Mouse (Mus musculus) G1E (cell line): ENCODE results near the gene Syt8. TPM values are rescaled to one million over a fixed set of nuclear protein-coding genes. Genes with fewer than 3 reads are reported as not detected.

Experiments used
- ATAC-seq: 2 replicates; pipeline ENCODE4 v1.8.0; 2016; ENCODE audit warnings: mild to moderate bottlenecking; ENCODE audit not compliant: insufficient number of reproducible peaks, poor library complexity, low FRiP score, severe bottlenecking; ENCODE audit errors: extremely low read depth
- DNase-seq: peaks from one replicate; pipeline ENCODE4 v3.0.0; 2012; ENCODE audit warnings: low spot score
- H3K27me3 ChIP-seq: 2 replicates; pipeline ENCODE4 v1.6.1; 2012; ENCODE audit warnings: mild to moderate bottlenecking, low read length, inconsistent platforms; ENCODE audit not compliant: insufficient read depth
- H3K36me3 ChIP-seq: replicated peaks from 2 replicates; pipeline ENCODE3; 2012; ENCODE audit warnings: mild to moderate bottlenecking, inconsistent platforms
- H3K4me1 ChIP-seq: 2 replicates; pipeline ENCODE4 v1.6.1; 2012; ENCODE audit warnings: low read depth, low read length, inconsistent platforms, mixed read lengths; ENCODE audit not compliant: insufficient read depth
- H3K4me3 ChIP-seq: 2 replicates; pipeline ENCODE4 v1.5.1; 2012; ENCODE audit warnings: low read depth, mild to moderate bottlenecking, inconsistent platforms, low read length, moderate library complexity, mixed read lengths
- H3K9me3 ChIP-seq: replicated peaks from 2 replicates; pipeline ENCODE4 v1.6.1; 2012; ENCODE audit warnings: inconsistent platforms
- CTCF ChIP-seq: IDR thresholded peaks from 2 replicates; pipeline ENCODE4 v1.5.1; 2012; ENCODE audit warnings: low read depth, low read length, inconsistent platforms, mixed read lengths
- GATA1 ChIP-seq: IDR thresholded peaks from 2 replicates; pipeline ENCODE4 v1.6.1; 2012; ENCODE audit warnings: borderline replicate concordance, low read length, inconsistent platforms, mixed read lengths
- GATA2 ChIP-seq: IDR thresholded peaks from 2 replicates; pipeline ENCODE4 v1.6.1; 2012; ENCODE audit warnings: low read depth, low read length, inconsistent platforms, borderline replicate concordance
- POLR2AphosphoS5 ChIP-seq: IDR thresholded peaks from 2 replicates; pipeline ENCODE4 v1.6.1; 2012; ENCODE audit warnings: low read depth, low read length, inconsistent platforms; ENCODE audit not compliant: insufficient replicate concordance
- TAL1 ChIP-seq: conservative IDR thresholded peaks from 2 replicates; pipeline ENCODE4 v1.6.1; 2012; ENCODE audit warnings: low read depth, low read length, inconsistent platforms, mixed read lengths
- polyA plus RNA-seq: library from polyadenylated mRNA; stranded (reverse); fragments of >175 nt; gene quantifications from 2 replicates; pipeline ENCODE4 v1.2.3, GENCODE M21; 2012
- total RNA-seq, 2 experiments: library from RNA; stranded (forward) in 1 of 2; stranded (reverse) in 1 of 2; fragments of 200-1000 nt in 1 of 2; fragments of >200 nt in 1 of 2; fragmentation: Nextera tagmentation in 1 of 2; gene quantifications; 2 replicates each; pipeline ENCODE4 v1.2.3; 2014 to 2017

Gene Syt8
- total and polyA plus RNA-seq, 3 experiments = 3.5 TPM; not detected in 2

DNA sequence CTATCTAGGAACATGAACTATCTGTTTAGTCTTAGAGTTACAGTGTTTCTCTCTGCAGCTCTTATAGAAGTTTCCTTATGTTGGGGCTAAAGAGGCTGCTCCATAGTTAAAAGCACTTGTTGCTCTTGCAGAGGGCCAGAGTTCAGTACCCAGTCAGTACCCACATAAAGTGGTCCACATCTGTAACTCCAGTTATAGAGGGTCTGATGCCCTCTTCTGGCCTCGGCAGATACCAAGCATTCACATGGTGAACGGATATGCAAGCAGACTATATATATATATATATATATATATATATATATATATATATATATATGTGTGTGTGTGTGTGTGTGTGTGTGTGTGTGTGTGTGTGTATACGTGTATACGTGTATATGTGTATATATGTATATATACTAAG, 26.7 kb upstream of the Syt8 start:
- H3K4me3 ChIP-seq = no peak overlapping the region
- no peak for ATAC-seq
- TF ChIP-seq CTCF (no peak), GATA2 (no peak), POLR2AphosphoS5 (no peak), GATA1 (no peak), TAL1 (no peak)
- no peaks in the 10 kb centered on the region for H3K27me3 ChIP-seq
- H3K4me1 ChIP-seq = peaks cover 44% of the 10 kb centered on the region
- H3K9me3 ChIP-seq = no peaks in the 10 kb centered on the region
- DNase-seq = no peak
- H3K36me3 ChIP-seq = no peaks in the 10 kb centered on the region

DNA sequence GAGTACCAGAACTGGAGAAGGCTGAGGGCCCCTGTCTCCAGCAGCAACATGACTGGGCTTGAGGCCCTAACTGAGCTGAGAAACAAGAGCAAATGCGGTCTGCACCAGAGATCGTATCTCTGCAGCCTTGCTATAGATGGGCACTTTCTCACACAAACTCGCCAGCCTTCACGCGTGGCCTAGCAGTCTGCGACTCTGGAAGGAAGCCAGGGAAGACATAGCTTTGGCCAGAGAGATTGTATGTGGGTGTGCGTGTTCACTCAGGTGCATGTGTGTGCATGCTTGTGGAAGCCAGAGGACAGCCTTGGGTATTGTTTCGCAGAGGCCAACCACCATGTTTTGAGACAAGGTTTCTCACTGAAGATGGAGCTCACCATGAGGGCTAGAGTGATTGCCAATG, 26.0 kb upstream of the Syt8 start:
- TF ChIP-seq CTCF = no peak
- TF ChIP-seq TAL1 = no peak
- no peak for TF ChIP-seq GATA2
- TF ChIP-seq POLR2AphosphoS5 = no peak
- TF ChIP-seq GATA1 = no peak
- ATAC-seq = no peak
- no peak overlapping the region for H3K4me3 ChIP-seq

DNA sequence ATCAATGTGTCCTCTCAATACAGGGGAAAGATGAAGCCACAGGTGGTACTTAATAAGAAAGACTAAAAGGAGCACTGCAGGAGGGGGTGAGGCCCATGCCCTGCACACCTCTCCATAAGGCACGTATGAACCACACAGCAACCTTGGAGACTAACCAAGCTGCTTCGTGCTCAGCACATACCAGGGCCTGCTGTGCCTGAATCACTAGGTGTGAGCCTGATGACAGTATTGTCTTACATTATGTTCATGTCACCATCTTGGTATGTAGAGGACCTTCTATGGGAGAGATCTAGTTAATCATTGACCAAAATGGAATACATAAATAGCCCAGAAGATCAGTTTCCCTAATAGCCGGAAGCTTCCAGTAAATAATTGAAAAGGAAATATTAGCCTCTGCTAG, 25.0 kb upstream of the Syt8 start:
- no peak for DNase-seq
- Histone ChIP-seq H3K36me3 (no peaks in the 10 kb centered on the region), H3K4me3 (no peak overlapping the region), H3K9me3 (no peaks in the 10 kb centered on the region), H3K4me1 (peaks cover 33% of the 10 kb centered on the region), H3K27me3 (no peaks in the 10 kb centered on the region)
- no peak for TF ChIP-seq CTCF
- no peak for ATAC-seq

More for the DNA sequence above, 26.0 kb upstream of the Syt8 start:
- Histone ChIP-seq H3K36me3 (no peaks in the 10 kb centered on the region), H3K27me3 (no peaks in the 10 kb centered on the region), H3K4me1 (peaks cover 41% of the 10 kb centered on the region), H3K9me3 (no peaks in the 10 kb centered on the region)
- no peak for DNase-seq

DNA sequence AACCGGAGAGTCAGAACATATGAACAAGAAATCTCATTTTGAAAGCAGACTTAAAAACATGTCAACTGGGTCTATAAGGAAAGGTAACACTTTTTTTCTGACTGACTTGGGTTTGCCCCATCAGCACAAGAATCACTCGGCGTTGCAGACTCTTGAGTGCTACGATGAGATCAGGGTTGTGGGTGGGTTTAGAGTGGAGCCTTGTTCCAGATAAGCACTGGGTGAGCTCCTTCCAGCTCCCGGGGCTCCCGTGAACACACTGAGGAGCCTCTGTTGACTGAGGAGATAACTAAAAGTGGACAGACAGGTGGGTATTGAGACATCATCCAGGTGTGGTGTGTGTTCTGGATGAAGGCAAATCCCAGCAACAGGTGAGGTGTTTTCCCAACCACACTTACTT, 21.4 kb upstream of the Syt8 start:
- TF ChIP-seq CTCF (no peak), TAL1 (no peak), POLR2AphosphoS5 (no peak), GATA1 (no peak), GATA2 (no peak)
- Histone ChIP-seq H3K27me3 (no peaks in the 10 kb centered on the region), H3K36me3 (no peaks in the 10 kb centered on the region), H3K9me3 (no peaks in the 10 kb centered on the region), H3K4me3 (no peak overlapping the region), H3K4me1 (peaks cover 29% of the 10 kb centered on the region)
- no peak for ATAC-seq
- no peak for DNase-seq

DNA sequence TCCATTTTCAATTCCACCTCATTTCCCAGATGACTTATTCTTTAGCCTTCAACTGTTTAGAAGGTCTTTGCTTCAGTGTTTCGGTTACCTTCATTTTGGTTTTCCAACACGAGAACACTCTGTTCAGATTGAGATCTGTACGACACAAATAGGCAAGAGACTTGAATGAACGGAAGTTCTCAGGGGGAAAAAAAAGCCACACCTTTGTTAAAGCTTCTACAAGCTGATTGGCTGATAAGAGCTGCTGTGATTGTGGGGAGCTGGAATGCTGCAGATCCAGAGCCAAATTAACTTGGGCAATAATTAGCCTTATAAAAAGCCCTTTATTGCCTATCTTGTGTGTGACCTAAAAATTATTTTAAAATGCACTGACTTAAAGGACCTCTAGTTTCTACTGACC, 19.3 kb upstream of the Syt8 start:
- no peak for TF ChIP-seq GATA1
- TF ChIP-seq POLR2AphosphoS5 = no peak
- no peak for TF ChIP-seq TAL1
- TF ChIP-seq CTCF = no peak
- no peak for TF ChIP-seq GATA2
- ATAC-seq (no peak), DNase-seq (no peak)
- Histone ChIP-seq H3K4me1 (peaks cover 29% of the 10 kb centered on the region), H3K9me3 (no peaks in the 10 kb centered on the region), H3K27me3 (no peaks in the 10 kb centered on the region), H3K4me3 (no peak overlapping the region), H3K36me3 (no peaks in the 10 kb centered on the region)

DNA sequence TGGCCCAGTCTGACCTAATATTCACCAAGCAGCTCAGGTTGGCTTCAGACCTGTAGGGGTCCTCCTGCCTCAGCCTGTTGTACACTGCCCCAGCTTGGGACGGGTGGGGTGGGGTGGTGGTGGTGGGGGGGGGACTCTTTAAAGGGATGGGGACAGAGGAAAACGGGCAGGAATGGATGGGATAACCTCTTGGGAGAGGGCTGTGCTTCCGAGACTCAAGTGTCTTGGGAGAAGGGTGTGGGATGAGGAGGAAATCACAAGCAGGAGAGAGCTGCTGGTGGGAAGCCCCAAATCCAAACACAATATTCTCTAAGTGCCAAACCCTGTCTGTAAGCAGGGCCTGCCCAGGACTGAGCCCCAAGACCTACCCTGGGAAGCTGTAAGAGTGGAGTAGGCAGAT, 18.4 kb upstream of the Syt8 start:
- ATAC-seq (no peak), DNase-seq (no peak)
- TF ChIP-seq POLR2AphosphoS5 = no peak
- TF ChIP-seq TAL1 = no peak
- TF ChIP-seq GATA2 = no peak
- TF ChIP-seq CTCF = no peak
- no peak for TF ChIP-seq GATA1
- no peaks in the 10 kb centered on the region for H3K9me3 ChIP-seq
- peaks cover 37% of the 10 kb centered on the region for H3K4me1 ChIP-seq
- H3K27me3 ChIP-seq = no peaks in the 10 kb centered on the region
- no peak overlapping the region for H3K4me3 ChIP-seq
- no peaks in the 10 kb centered on the region for H3K36me3 ChIP-seq

DNA sequence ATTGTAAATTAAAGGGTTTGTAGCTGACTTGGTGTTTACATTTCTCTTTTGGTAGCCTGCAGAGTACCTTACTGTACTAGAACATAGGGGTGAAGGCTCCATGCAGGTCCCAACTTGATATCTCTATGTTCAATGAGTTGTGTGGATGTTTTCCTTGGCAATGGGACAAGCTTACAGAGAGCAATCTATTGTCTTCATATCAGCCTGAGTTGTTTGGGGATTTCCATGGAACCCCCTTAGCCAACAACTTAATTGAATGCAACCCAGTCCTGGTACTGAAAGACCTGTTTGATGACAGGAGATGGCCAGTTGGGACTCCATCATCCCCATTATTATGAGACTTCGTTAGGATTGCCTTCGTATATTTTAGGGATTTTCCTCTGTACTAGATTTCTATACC, 16.6 kb upstream of the Syt8 start:
- ATAC-seq = no peak
- Histone ChIP-seq H3K4me1 (peaks cover 49% of the 10 kb centered on the region), H3K27me3 (no peaks in the 10 kb centered on the region)

More for the DNA sequence above, 16.6 kb upstream of the Syt8 start:
- no peaks in the 10 kb centered on the region for H3K36me3 ChIP-seq
- no peak for TF ChIP-seq GATA1
- TF ChIP-seq POLR2AphosphoS5 = no peak
- no peak for TF ChIP-seq GATA2
- no peak for TF ChIP-seq TAL1
- no peak for TF ChIP-seq CTCF
- DNase-seq = no peak
- no peak overlapping the region for H3K4me3 ChIP-seq
- no peaks in the 10 kb centered on the region for H3K9me3 ChIP-seq
